Mouse (Mus musculus) kidney, postnatal 0 days (tissue): ENCODE results near the gene Olfr1101. TPM values are rescaled to one million over a fixed set of nuclear protein-coding genes. Genes with fewer than 3 reads are reported as not detected.

ENCODE experiments used
- ATAC-seq: fragments of 200-750 bp; cut with Nextera tagmentation; replicated peaks from 2 replicates; pipeline ENCODE4 v1.8.0; 2017; ENCODE audit warnings: low read depth, moderate number of reproducible peaks, moderate TSS enrichment, moderate library complexity; ENCODE audit not compliant: low FRiP score
- DNase-seq: peaks from one replicate; pipeline ENCODE4 v3.0.0-alpha.2; 2016; ENCODE audit warnings: low spot score
- H3K27ac ChIP-seq: fragments of 300-500 bp; sonication (generic); 2 replicates; pipeline ENCODE4 v1.5.1; 2014; ENCODE audit warnings: mild to moderate bottlenecking
- H3K27me3 ChIP-seq: fragments of 300-500 bp; sonication (generic); 2 replicates; pipeline ENCODE4 v1.6.1; 2014; ENCODE audit warnings: low read length, mixed read lengths; ENCODE audit not compliant: insufficient read depth
- H3K36me3 ChIP-seq: fragments of 300-500 bp; sonication (generic); 2 replicates; pipeline ENCODE4 v1.6.1; 2014; ENCODE audit warnings: low read length, mixed read lengths; ENCODE audit not compliant: insufficient read depth
- H3K4me1 ChIP-seq: fragments of 300-500 bp; sonication (generic); replicated peaks from 2 replicates; pipeline ENCODE4 v1.6.1; 2014; ENCODE audit warnings: antibody characterized with exemption, low read length, mixed read lengths; ENCODE audit not compliant: insufficient read depth
- H3K4me2 ChIP-seq: fragments of 300-500 bp; sonication (generic); 2 replicates; pipeline ENCODE4 v1.6.1; 2014; ENCODE audit warnings: mild to moderate bottlenecking, low read length, moderate library complexity, mixed read lengths
- H3K4me3 ChIP-seq: fragments of 300-500 bp; sonication (generic); replicated peaks from 2 replicates; pipeline ENCODE4 v1.5.1; 2014; ENCODE audit warnings: low read depth, low read length
- H3K9ac ChIP-seq: fragments of 300-500 bp; sonication (generic); 2 replicates; pipeline ENCODE4 v1.6.1; 2014; ENCODE audit warnings: low read depth, low read length
- H3K9me3 ChIP-seq: fragments of 300-500 bp; sonication (generic); replicated peaks from 2 replicates; pipeline ENCODE4 v1.6.1; 2016; ENCODE audit warnings: low read length, inconsistent platforms, mixed read lengths
- CTCF ChIP-seq: IDR thresholded peaks from 2 replicates; pipeline ENCODE4 v1.5.1; 2016; ENCODE audit warnings: antibody characterized with exemption, low read depth, mild to moderate bottlenecking, moderate library complexity
- WGBS: fragments of 180-500 bp; shearing (Covaris S2); extraction: QIAGEN DNeasy Blood & Tissue Kit; methylation state at CpG from one replicate; pipeline ENCODE4 v1.1.7; 2014; 5-methylcytosine and 5-hydroxymethylcytosine counted together
- polyA plus RNA-seq: library from polyadenylated mRNA; unstranded; fragments of >200 nt; fragmentation: Nextera tagmentation; extraction: Ambion mirVana; gene quantifications from 2 replicates; pipeline ENCODE4 v1.2.1, GENCODE M21; 2015

The Olfr1101 gene
- polyA plus RNA-seq, result not detected in 2 replicates

DNA sequence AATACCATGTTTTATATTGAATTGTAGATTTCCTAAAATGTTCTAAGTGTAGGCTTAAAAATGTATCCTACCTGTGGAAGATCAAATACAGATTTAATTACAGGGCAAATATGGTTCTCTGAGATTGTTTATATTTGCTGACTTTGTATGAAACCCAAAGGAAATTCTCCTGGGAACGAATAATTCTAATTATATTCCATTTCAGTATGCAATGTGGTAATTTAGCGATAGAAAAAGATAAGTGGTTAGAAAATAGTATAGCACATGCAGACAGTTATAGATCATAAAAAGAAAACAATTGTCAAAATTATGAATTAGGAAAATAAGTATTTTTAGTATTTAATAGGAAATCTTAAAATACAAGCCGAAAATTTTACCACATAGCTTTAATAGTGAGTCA is at the start of gene Olfr1101:
Gene Olfr1101 (minus strand): TSS at position 101 of the 400 bp plus-strand sequence.
- H3K27me3 ChIP-seq, result no peaks in the 10 kb centered on the region
- no peak within 1 kb of the TSS for H3K4me3 ChIP-seq
- no peak for TF ChIP-seq CTCF
- H3K4me2 ChIP-seq, result no peak within 1 kb of the TSS
- 76% methylated on average over 3 of the region's 3 CpGs for WGBS
- H3K27ac ChIP-seq, result no peak within 1 kb of the TSS
- DNase-seq (no peak), ATAC-seq (no peak)
- no peaks in the 10 kb centered on the region for H3K4me1 ChIP-seq
- no peak within 1 kb of the TSS for H3K9ac ChIP-seq
- H3K36me3 ChIP-seq, result no peaks in the 10 kb centered on the region
- H3K9me3 ChIP-seq, result no peaks in the 10 kb centered on the region

- DNase-seq, result no peak
Observed at GRCm38 (mm10) chr2:87036431-87036830, 45.4 kb upstream of the Olfr1101 start, which contains the start of gene Olfr1105. TSS of gene Olfr1105 (minus strand) at chr2:87036531.

GRCm38 (mm10) chr2:87026980-87027379 is 36.0 kb upstream of the Olfr1101 start, which contains the start of gene Olfr1104:
TSS of gene Olfr1104 (minus strand) at chr2:87027080.
- 62% methylated on average over 1 of the region's 1 CpGs for WGBS
- Histone ChIP-seq H3K27ac (no peak within 1 kb of the TSS), H3K9ac (no peak within 1 kb of the TSS), H3K4me1 (no peaks in the 10 kb centered on the region), H3K36me3 (no peaks in the 10 kb centered on the region), H3K27me3 (no peaks in the 10 kb centered on the region), H3K9me3 (no peaks in the 10 kb centered on the region), H3K4me3 (no peak within 1 kb of the TSS), H3K4me2 (no peak within 1 kb of the TSS)
- no peak for DNase-seq
- ATAC-seq, result no peak
- no peak for TF ChIP-seq CTCF

More at GRCm38 (mm10) chr2:87036431-87036830, 45.4 kb upstream of the Olfr1101 start, which contains the start of gene Olfr1105:
- no peak within 1 kb of the TSS for H3K9ac ChIP-seq
- no peaks in the 10 kb centered on the region for H3K4me1 ChIP-seq
- H3K4me3 ChIP-seq, result no peak within 1 kb of the TSS
- no peaks in the 10 kb centered on the region for H3K9me3 ChIP-seq
- ATAC-seq, result no peak
- H3K27me3 ChIP-seq, result no peaks in the 10 kb centered on the region
- H3K4me2 ChIP-seq, result no peak within 1 kb of the TSS
- TF ChIP-seq CTCF, result no peak
- H3K36me3 ChIP-seq, result no peaks in the 10 kb centered on the region
- H3K27ac ChIP-seq, result no peak within 1 kb of the TSS

DNA sequence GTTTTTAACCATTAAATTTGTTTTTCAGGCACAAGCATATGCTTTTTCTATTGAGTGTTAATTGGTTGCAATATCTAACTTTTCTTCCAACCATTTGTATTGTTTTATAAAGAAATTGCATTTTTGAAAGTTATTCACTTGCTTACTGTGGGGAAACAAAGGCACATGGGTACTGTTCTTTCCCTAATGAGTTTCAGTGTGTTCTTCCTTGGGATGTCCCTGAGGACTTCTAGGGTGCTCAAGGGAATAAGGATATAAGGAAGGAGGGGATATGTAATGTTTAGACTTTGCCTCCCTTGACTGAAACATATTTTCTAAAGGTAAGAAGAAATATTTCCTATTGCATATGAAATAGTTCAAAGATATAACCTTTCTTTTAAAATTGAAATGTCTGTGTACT is 7.1 kb upstream of the Olfr1101 start, which contains the start of gene Olfr1102:
Gene Olfr1102 (plus strand): TSS at position 301 of the 400 bp plus-strand sequence.
- Histone ChIP-seq H3K4me3 (no peak within 1 kb of the TSS), H3K4me1 (no peaks in the 10 kb centered on the region), H3K9ac (no peak within 1 kb of the TSS), H3K4me2 (no peak within 1 kb of the TSS), H3K36me3 (no peaks in the 10 kb centered on the region), H3K9me3 (no peaks in the 10 kb centered on the region), H3K27ac (no peak within 1 kb of the TSS), H3K27me3 (no peaks in the 10 kb centered on the region)
- ATAC-seq (no peak), DNase-seq (no peak)
- TF ChIP-seq CTCF, result no peak

GRCm38 (mm10) chr2:86979854-86980253 is 11.2 kb downstream of the Olfr1101 start, which contains the start of gene Olfr1100:
TSS of gene Olfr1100 (minus strand) at chr2:86979954.
- TF ChIP-seq CTCF, result no peak
- DNase-seq (no peak), ATAC-seq (no peak)

GRCm38 (mm10) chr2:86960593-86960992 is 30.4 kb downstream of the Olfr1101 start, which contains the start of gene Olfr1099:
TSS of gene Olfr1099 (minus strand) at chr2:86960693.
- Histone ChIP-seq H3K36me3 (no peaks in the 10 kb centered on the region), H3K4me1 (no peaks in the 10 kb centered on the region), H3K27me3 (no peaks in the 10 kb centered on the region), H3K4me2 (no peak within 1 kb of the TSS), H3K9ac (no peak within 1 kb of the TSS), H3K9me3 (no peaks in the 10 kb centered on the region), H3K4me3 (no peak within 1 kb of the TSS), H3K27ac (no peak within 1 kb of the TSS)
- TF ChIP-seq CTCF, result no peak
- ATAC-seq (no peak), DNase-seq (no peak)
- WGBS, result 75% methylated on average over 1 of the region's 1 CpGs

More at GRCm38 (mm10) chr2:86979854-86980253, 11.2 kb downstream of the Olfr1101 start, which contains the start of gene Olfr1100:
- Histone ChIP-seq H3K27me3 (no peaks in the 10 kb centered on the region), H3K27ac (no peak within 1 kb of the TSS), H3K4me2 (no peak within 1 kb of the TSS), H3K4me3 (no peak within 1 kb of the TSS), H3K4me1 (no peaks in the 10 kb centered on the region), H3K9me3 (no peaks in the 10 kb centered on the region), H3K9ac (no peak within 1 kb of the TSS), H3K36me3 (no peaks in the 10 kb centered on the region)
- WGBS, result 78% methylated on average over 3 of the region's 3 CpGs

Other genes with a start within 250 kb of the Olfr1101 start
- not detected in 2 replicates for gene Olfr1090, start 232.2 kb downstream of the Olfr1101 start, polyA plus RNA-seq
- not detected in 2 replicates for gene Olfr1093, start 208.7 kb downstream of the Olfr1101 start, polyA plus RNA-seq
- gene Olfr141, start 181.2 kb downstream of the Olfr1101 start, polyA plus RNA-seq, result not detected in 2 replicates
- gene Olfr1094, start 166.6 kb downstream of the Olfr1101 start, polyA plus RNA-seq, result not detected in 2 replicates
- gene Olfr1095, start 139.5 kb downstream of the Olfr1101 start, polyA plus RNA-seq, result not detected in 2 replicates
- gene Gm13723, start 116.4 kb downstream of the Olfr1101 start, polyA plus RNA-seq, result not detected in 2 replicates
- not detected in 2 replicates for gene Olfr1097, start 99.0 kb downstream of the Olfr1101 start, polyA plus RNA-seq
- not detected in 2 replicates for gene Olfr1098, start 66.7 kb downstream of the Olfr1101 start, polyA plus RNA-seq
- not detected in 2 replicates for gene Olfr1099, start 30.5 kb downstream of the Olfr1101 start, polyA plus RNA-seq
- gene Olfr1100, start 11.3 kb downstream of the Olfr1101 start, polyA plus RNA-seq, result not detected in 2 replicates
- gene Olfr1102, start 7.2 kb upstream of the Olfr1101 start, polyA plus RNA-seq, result not detected in 2 replicates
- gene Olfr1104, start 35.9 kb upstream of the Olfr1101 start, polyA plus RNA-seq, result not detected in 2 replicates
- gene Olfr1105, start 45.3 kb upstream of the Olfr1101 start, polyA plus RNA-seq, result not detected in 2 replicates
- gene Olfr1106, start 61.1 kb upstream of the Olfr1101 start, polyA plus RNA-seq, result not detected in 2 replicates
- gene Olfr1107, start 84.6 kb upstream of the Olfr1101 start, polyA plus RNA-seq, result not detected in 2 replicates
- gene Olfr1109, start 104.8 kb upstream of the Olfr1101 start, polyA plus RNA-seq, result not detected in 2 replicates
- gene Olfr259, start 123.3 kb upstream of the Olfr1101 start, polyA plus RNA-seq, result not detected in 2 replicates
- not detected in 2 replicates for gene Olfr1110, start 149.1 kb upstream of the Olfr1101 start, polyA plus RNA-seq
- not detected in 2 replicates for gene Olfr1111, start 161.4 kb upstream of the Olfr1101 start, polyA plus RNA-seq
- not detected in 2 replicates for gene Olfr1112, start 196.6 kb upstream of the Olfr1101 start, polyA plus RNA-seq
- gene Olfr1113, start 217.7 kb upstream of the Olfr1101 start, polyA plus RNA-seq, result not detected in 2 replicates